Mouse (Mus musculus): Measurements from ENCODE around the gene Fuom.

GRCm38 (mm10) chr7:140048361-140049114, 53.7 kb downstream of the Fuom start, which contains the start of gene Msx3:
- no peak for TF ChIP-seq NANOG (IDR thresholded peaks at IDR 0.05; ENCODE audit: borderline replicate concordance, low read length)
- TF ChIP-seq CTCF (conservative IDR thresholded peaks at IDR 0.05; ENCODE audit: low read length), result no peak

Measured in E14TG2a.4 (cell line).